Mouse (Mus musculus) heart, embryonic 16.5 days (tissue): ENCODE results near the gene Slc43a1. TPM values are rescaled to one million over a fixed set of nuclear protein-coding genes. Genes with fewer than 3 reads are reported as not detected.
A peak's percentile ranks its signal among the peaks of the same experiment; 100 is the strongest.

Source experiments
- ATAC-seq: fragments of 200-750 bp; cut with Nextera tagmentation; replicated peaks from 2 replicates; pipeline ENCODE4 v1.8.0; 2017; ENCODE audit warnings: moderate number of reproducible peaks; ENCODE audit not compliant: insufficient read depth, low FRiP score; ENCODE audit errors: extremely low read depth
- H3K27ac ChIP-seq: fragments of 300-500 bp; sonication (generic); 2 replicates; pipeline ENCODE4 v1.5.1; 2014; ENCODE audit warnings: mild to moderate bottlenecking, low read length, control low read depth, moderate library complexity
- H3K27me3 ChIP-seq: fragments of 300-500 bp; sonication (generic); 2 replicates; pipeline ENCODE4 v1.6.1; 2014; ENCODE audit warnings: low read length, mixed read lengths; ENCODE audit not compliant: control insufficient read depth, insufficient read depth
- H3K36me3 ChIP-seq: fragments of 300-500 bp; sonication (generic); 2 replicates; pipeline ENCODE4 v1.6.1; 2014; ENCODE audit not compliant: control insufficient read depth, insufficient read depth
- H3K4me1 ChIP-seq: fragments of 300-500 bp; sonication (generic); 2 replicates; pipeline ENCODE4 v1.6.1; 2014; ENCODE audit warnings: low read length, mixed read lengths; ENCODE audit not compliant: control insufficient read depth, insufficient read depth
- H3K4me2 ChIP-seq: fragments of 300-500 bp; sonication (generic); 2 replicates; pipeline ENCODE4 v1.6.1; 2014; ENCODE audit warnings: low read depth, mild to moderate bottlenecking, control low read depth, low read length
- H3K4me3 ChIP-seq: fragments of 300-500 bp; sonication (generic); 2 replicates; pipeline ENCODE4 v1.5.1; 2014; ENCODE audit warnings: mild to moderate bottlenecking, control low read depth, low read length
- H3K9ac ChIP-seq: fragments of 300-500 bp; sonication (generic); 2 replicates; pipeline ENCODE4 v1.6.1; 2014; ENCODE audit warnings: low read length, control low read depth
- H3K9me3 ChIP-seq: fragments of 300-500 bp; sonication (generic); replicated peaks from 2 replicates; pipeline ENCODE4 v1.6.1; 2016; ENCODE audit warnings: low read length; ENCODE audit not compliant: control insufficient read depth
- WGBS: fragments of 180-500 bp; shearing (Covaris S2); extraction: QIAGEN DNeasy Blood & Tissue Kit; methylation state at CpG from one replicate; pipeline ENCODE4 v1.1.7; 2014; 5-methylcytosine and 5-hydroxymethylcytosine counted together
- polyA plus RNA-seq: library from polyadenylated mRNA; unstranded; fragments of >200 nt; fragmentation: Nextera tagmentation; extraction: Ambion mirVana; gene quantifications from 2 replicates; pipeline ENCODE4 v1.2.1, GENCODE M21; 2015

Slc43a1 gene
- polyA plus RNA-seq: 8.0 and 8.7 TPM in 2 replicates

GRCm38 (mm10) chr2:84838593-84838949, at the start of gene Slc43a1:
TSS of gene Slc43a1 (plus strand) at chr2:84838850.
- Histone ChIP-seq H3K36me3 (no peaks in the 10 kb centered on the region), H3K9ac (peak within 1 kb of the TSS; percentile 85), H3K4me2 (peak within 1 kb of the TSS; percentile 99), H3K27ac (peak within 1 kb of the TSS; percentile 88), H3K9me3 (no peaks in the 10 kb centered on the region), H3K4me1 (peaks cover 24% of the 10 kb centered on the region), H3K4me3 (peak within 1 kb of the TSS; percentile 78), H3K27me3 (peaks cover 5% of the 10 kb centered on the region; the same call in 1 of the 2 replicates)
- WGBS: 34% methylated on average over 10 of the region's 10 CpGs
- ATAC-seq: no peak

DNA sequence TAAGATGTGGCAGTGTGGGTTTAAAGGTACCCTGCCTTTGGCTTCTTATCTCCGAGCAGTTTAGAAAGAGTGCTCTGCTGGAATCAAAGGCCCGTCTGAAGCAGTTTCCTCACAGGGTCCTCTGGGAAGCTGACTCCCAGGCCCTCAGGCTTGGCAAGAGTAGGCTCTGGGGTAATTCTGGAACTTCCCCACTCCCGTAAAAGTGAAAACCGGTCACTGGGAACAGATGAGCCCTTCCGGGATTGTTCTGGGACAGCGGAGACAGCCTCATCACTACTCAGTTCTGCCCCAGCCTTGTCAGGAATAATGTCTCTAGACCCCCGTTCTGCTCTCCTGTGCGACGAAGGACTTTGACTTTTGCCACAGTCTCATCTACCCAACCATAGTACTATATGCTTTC, 48.2 kb upstream of the Slc43a1 start:
- no peak for ATAC-seq
- Histone ChIP-seq H3K4me3 (no peak overlapping the region), H3K4me2 (no peak overlapping the region), H3K9me3 (peaks cover 4% of the 10 kb centered on the region; the same call in 1 of the 2 replicates), H3K27me3 (no peaks in the 10 kb centered on the region), H3K4me1 (peaks cover 5% of the 10 kb centered on the region), H3K36me3 (no peaks in the 10 kb centered on the region), H3K27ac (no peak overlapping the region), H3K9ac (no peak overlapping the region)
- 43% methylated on average over 9 of the region's 9 CpGs for WGBS

DNA sequence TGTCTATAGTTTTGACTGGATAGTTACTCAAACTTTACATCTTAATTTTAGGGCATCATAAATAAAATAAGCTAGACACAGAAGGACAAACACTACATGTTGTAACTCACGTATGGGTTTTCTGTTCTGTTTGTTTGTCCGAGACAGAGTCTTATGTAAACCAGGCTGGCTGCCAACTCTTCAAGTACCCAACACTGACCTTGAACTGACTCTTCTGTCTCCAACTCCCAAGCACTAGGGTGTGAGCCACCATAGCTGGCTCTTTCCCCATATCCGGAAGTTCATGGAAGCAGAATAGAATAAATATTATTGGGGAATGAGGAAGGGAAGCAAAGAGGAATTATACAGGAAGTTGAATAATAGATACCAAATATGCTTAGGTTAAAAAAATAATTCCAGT, 46.1 kb upstream of the Slc43a1 start:
- no peak overlapping the region for H3K4me3 ChIP-seq
- no peak overlapping the region for H3K9ac ChIP-seq
- no peak overlapping the region for H3K27ac ChIP-seq
- no peaks in the 10 kb centered on the region for H3K36me3 ChIP-seq
- WGBS: 37% methylated on average over 3 of the region's 3 CpGs
- no peak overlapping the region for H3K4me2 ChIP-seq
- no peak for ATAC-seq
- no peaks in the 10 kb centered on the region for H3K27me3 ChIP-seq
- H3K4me1 ChIP-seq: no peaks in the 10 kb centered on the region
- peaks cover 9% of the 10 kb centered on the region for H3K9me3 ChIP-seq

GRCm38 (mm10) chr2:84793154-84793553, 45.5 kb upstream of the Slc43a1 start:
- Histone ChIP-seq H3K9ac (no peak overlapping the region), H3K9me3 (peaks cover 9% of the 10 kb centered on the region), H3K4me1 (no peaks in the 10 kb centered on the region), H3K4me2 (no peak overlapping the region), H3K27me3 (no peaks in the 10 kb centered on the region), H3K27ac (no peak overlapping the region), H3K4me3 (no peak overlapping the region), H3K36me3 (no peaks in the 10 kb centered on the region)
- ATAC-seq: no peak
- 86% methylated on average over 3 of the region's 3 CpGs for WGBS

DNA sequence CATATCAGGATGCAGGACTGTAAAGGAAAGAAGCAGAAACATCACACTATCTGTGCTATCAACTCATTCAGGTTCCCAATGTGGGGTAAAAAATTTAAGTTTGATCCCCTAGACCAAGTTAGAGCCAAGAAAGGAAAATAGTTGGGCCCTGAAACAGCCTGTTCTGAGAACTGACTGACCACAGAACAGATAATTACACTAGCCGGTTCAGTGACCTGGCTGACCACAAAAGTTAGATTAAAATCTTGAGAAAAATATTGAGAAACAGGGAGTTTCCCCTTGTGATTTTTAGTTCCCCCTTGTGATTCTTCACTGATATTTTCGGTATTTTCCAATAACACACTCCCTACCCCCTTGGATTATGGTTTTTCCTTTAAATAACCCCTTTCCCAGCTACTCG, 44.8 kb upstream of the Slc43a1 start:
- peaks cover 3% of the 10 kb centered on the region; the same call in 1 of the 2 replicates for H3K4me1 ChIP-seq
- ATAC-seq: no peak
- H3K4me3 ChIP-seq: no peak overlapping the region
- H3K9me3 ChIP-seq: peaks cover 9% of the 10 kb centered on the region
- H3K27ac ChIP-seq: no peak overlapping the region
- H3K9ac ChIP-seq: no peak overlapping the region
- H3K27me3 ChIP-seq: no peaks in the 10 kb centered on the region
- no peaks in the 10 kb centered on the region for H3K36me3 ChIP-seq
- WGBS: 76% methylated on average over 3 of the region's 3 CpGs
- H3K4me2 ChIP-seq: no peak overlapping the region

- Histone ChIP-seq H3K27ac (peak overlapping the region; percentile 55), H3K4me1 (peaks cover 3% of the 10 kb centered on the region; the same call in 1 of the 2 replicates), H3K9ac (peak overlapping the region; percentile 70), H3K4me3 (peak overlapping the region; percentile 71), H3K4me2 (peak overlapping the region; percentile 99), H3K36me3 (no peaks in the 10 kb centered on the region), H3K27me3 (no peaks in the 10 kb centered on the region), H3K9me3 (peaks cover 9% of the 10 kb centered on the region)
- ATAC-seq: peak; percentile 55
- WGBS: 10% methylated on average over 13 of the region's 13 CpGs
Observed at GRCm38 (mm10) chr2:84797833-84798492, 40.7 kb upstream of the Slc43a1 start.

- Histone ChIP-seq H3K4me3 (peak within 1 kb of the TSS; percentile 71), H3K36me3 (no peaks in the 10 kb centered on the region), H3K9ac (peak within 1 kb of the TSS; percentile 70), H3K27me3 (no peaks in the 10 kb centered on the region), H3K4me1 (peaks cover 3% of the 10 kb centered on the region; the same call in 1 of the 2 replicates), H3K9me3 (peaks cover 9% of the 10 kb centered on the region), H3K4me2 (peak within 1 kb of the TSS; percentile 99), H3K27ac (peak within 1 kb of the TSS; percentile 69)
- peak; percentile 45 for ATAC-seq
- under 1% methylated on average over 21 of the region's 21 CpGs for WGBS
Observed at GRCm38 (mm10) chr2:84798493-84798921, 40.1 kb upstream of the Slc43a1 start, which contains the start of gene Ube2l6. TSS of gene Ube2l6 (plus strand) at chr2:84798828.

GRCm38 (mm10) chr2:84799041-84799561, 39.5 kb upstream of the Slc43a1 start:
- ATAC-seq: peak; percentile 65

DNA sequence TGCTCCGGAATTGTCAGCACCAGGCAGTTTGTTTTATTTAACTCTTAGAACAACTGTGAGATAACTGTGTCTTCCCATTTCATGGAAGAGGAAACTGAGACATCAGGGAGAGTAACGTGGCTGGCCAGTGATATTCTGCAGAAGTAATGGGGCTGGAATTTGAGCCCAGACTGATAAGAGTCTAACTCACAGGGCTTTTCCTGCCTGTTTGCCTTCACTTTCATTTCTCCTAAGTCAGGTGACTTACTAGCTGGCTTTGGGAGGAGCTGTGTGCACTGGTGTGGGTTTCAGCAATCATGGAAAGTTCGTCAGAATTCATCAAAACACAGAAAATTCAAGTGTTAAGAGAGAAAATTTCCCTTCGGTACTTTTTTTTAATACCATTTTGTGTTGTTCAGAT, 38.3 kb upstream of the Slc43a1 start:
- no peak overlapping the region for H3K27ac ChIP-seq
- H3K4me3 ChIP-seq: no peak overlapping the region
- H3K4me2 ChIP-seq: no peak overlapping the region
- peaks cover 6% of the 10 kb centered on the region for H3K9me3 ChIP-seq
- no peak overlapping the region for H3K9ac ChIP-seq
- no peaks in the 10 kb centered on the region for H3K36me3 ChIP-seq
- peaks cover 3% of the 10 kb centered on the region; the same call in 1 of the 2 replicates for H3K4me1 ChIP-seq
- no peaks in the 10 kb centered on the region for H3K27me3 ChIP-seq
- 58% methylated on average over 4 of the region's 4 CpGs for WGBS
- no peak for ATAC-seq

More at GRCm38 (mm10) chr2:84799041-84799561, 39.5 kb upstream of the Slc43a1 start:
- H3K4me2 ChIP-seq: peak overlapping the region; percentile 99
- peaks cover 9% of the 10 kb centered on the region for H3K9me3 ChIP-seq
- under 1% methylated on average over 15 of the region's 16 CpGs for WGBS
- H3K36me3 ChIP-seq: no peaks in the 10 kb centered on the region
- H3K9ac ChIP-seq: peak overlapping the region; percentile 70
- peak overlapping the region; percentile 71 for H3K4me3 ChIP-seq
- H3K4me1 ChIP-seq: peaks cover 3% of the 10 kb centered on the region; the same call in 1 of the 2 replicates
- H3K27ac ChIP-seq: peak overlapping the region; percentile 69
- H3K27me3 ChIP-seq: no peaks in the 10 kb centered on the region
